Mouse (Mus musculus) bone marrow macrophage, adult 2 months (primary cell): ENCODE data around the gene Hist1h4d.

ENCODE experiments used
- CTCF ChIP-seq: IDR thresholded peaks from 2 replicates; pipeline ENCODE4 v1.5.1; 2012; ENCODE audit warnings: low read depth, mild to moderate bottlenecking, low read length, moderate library complexity
- POLR2A ChIP-seq: IDR thresholded peaks from 2 replicates; pipeline ENCODE4 v1.6.1; 2012; ENCODE audit warnings: mild to moderate bottlenecking, low read depth, low read length, borderline replicate concordance

GRCm38 (mm10) chr13:23581408-23582218, at the start of gene Hist1h4d:
- TF ChIP-seq POLR2A (peak; percentile 96), CTCF (no peak)
